Mouse (Mus musculus): Measurements from ENCODE around the gene Uvrag. TPM values are rescaled to one million over a fixed set of nuclear protein-coding genes. Genes with fewer than 3 reads are reported as not detected.

The Uvrag gene
- polyA plus RNA-seq, 1 experiment from 2014 or later = 18.2 TPM

DNA sequence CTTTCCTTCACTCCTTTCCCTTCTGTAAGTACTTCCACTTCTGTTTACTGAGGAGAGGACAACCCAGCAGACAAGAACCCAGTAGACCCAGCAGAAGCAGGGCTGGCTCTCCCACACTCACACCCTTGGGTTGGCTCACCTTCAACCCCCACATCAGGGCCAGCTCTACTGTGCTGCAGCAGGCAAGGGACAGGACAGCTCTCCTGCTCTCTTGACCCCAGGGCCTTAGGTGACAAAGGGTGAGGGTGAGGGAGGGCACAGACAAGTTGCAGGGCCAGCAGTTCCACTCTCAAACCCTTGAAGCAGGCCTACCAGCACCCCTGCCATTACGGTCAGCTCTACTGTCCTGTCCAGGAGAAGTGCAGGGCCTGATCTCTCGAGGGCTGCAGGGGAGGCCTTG, 155.0 kb downstream of the Uvrag start:
- no peak overlapping the region for H3K27ac ChIP-seq (replicated peaks; ENCODE audit: low read depth, low read length)
- H3K9me3 ChIP-seq (ENCODE audit: control insufficient read depth, low read length) = no peaks in the 10 kb centered on the region
- WGBS = 49% methylated on average over 2 of the region's 2 CpGs
- H3K9ac ChIP-seq (ENCODE audit: low read depth, low read length) = no peak overlapping the region
- H3K36me3 ChIP-seq (ENCODE audit: control insufficient read depth, insufficient read depth, low read length) = 0 out of 2 replicates have a peak, but pooled peaks cover 4% of the 10 kb centered on the region
- ATAC-seq (ENCODE audit: low read depth) = no peak
- peaks cover 19% of the 10 kb centered on the region for H3K4me1 ChIP-seq (ENCODE audit: control insufficient read depth, insufficient read depth, low read length)
- DNase-seq (ENCODE audit: low spot score) = no peak
- H3K4me2 ChIP-seq (ENCODE audit: low read depth, low read length) = no peak overlapping the region
- no peak overlapping the region for H3K4me3 ChIP-seq (ENCODE audit: low read depth, low read length)
- no peaks in the 10 kb centered on the region for H3K27me3 ChIP-seq (replicated peaks; ENCODE audit: control insufficient read depth, insufficient read depth, low read length)

DNA sequence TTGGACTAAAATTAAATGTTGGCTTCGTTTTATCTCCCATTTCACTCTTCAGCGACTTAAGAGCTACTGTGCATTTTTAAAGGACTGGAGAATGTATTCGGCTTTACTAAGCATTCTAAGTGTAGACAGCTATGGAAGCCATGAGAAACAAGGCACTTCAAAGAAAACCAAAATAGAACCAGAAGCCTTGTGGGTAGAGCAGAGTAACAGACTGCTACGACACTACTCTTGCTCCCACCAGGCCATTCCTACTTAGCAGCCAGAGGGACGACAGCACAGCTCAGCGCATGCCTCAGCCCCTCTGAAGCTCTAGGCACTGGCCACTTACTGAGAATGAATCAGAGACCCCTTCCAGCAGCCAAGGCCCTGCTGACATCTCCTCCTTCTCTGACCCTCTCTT, 155.5 kb downstream of the Uvrag start:
- DNase-seq (ENCODE audit: low spot score) (no peak), ATAC-seq (ENCODE audit: low read depth) (no peak)
- no peaks in the 10 kb centered on the region for H3K27me3 ChIP-seq (replicated peaks; ENCODE audit: control insufficient read depth, insufficient read depth, low read length)
- H3K4me1 ChIP-seq (ENCODE audit: control insufficient read depth, insufficient read depth, low read length) = peaks cover 19% of the 10 kb centered on the region
- H3K4me2 ChIP-seq (ENCODE audit: low read depth, low read length) = no peak overlapping the region
- no peak overlapping the region for H3K9ac ChIP-seq (ENCODE audit: low read depth, low read length)
- H3K27ac ChIP-seq (replicated peaks; ENCODE audit: low read depth, low read length) = no peak overlapping the region
- H3K36me3 ChIP-seq (ENCODE audit: control insufficient read depth, insufficient read depth, low read length) = 0 out of 2 replicates have a peak, but pooled peaks cover 4% of the 10 kb centered on the region
- WGBS = 63% methylated on average over 6 of the region's 6 CpGs
- no peaks in the 10 kb centered on the region for H3K9me3 ChIP-seq (ENCODE audit: control insufficient read depth, low read length)
- H3K4me3 ChIP-seq (ENCODE audit: low read depth, low read length) = no peak overlapping the region

GRCm38 (mm10) chr7:98984319-98984718, 156.6 kb downstream of the Uvrag start:
- no peak overlapping the region for H3K4me2 ChIP-seq (ENCODE audit: low read depth, low read length)
- H3K9ac ChIP-seq (ENCODE audit: low read depth, low read length) = no peak overlapping the region
- WGBS = 37% methylated on average over 7 of the region's 7 CpGs
- H3K27me3 ChIP-seq (replicated peaks; ENCODE audit: control insufficient read depth, insufficient read depth, low read length) = no peaks in the 10 kb centered on the region
- H3K9me3 ChIP-seq (ENCODE audit: control insufficient read depth, low read length) = no peaks in the 10 kb centered on the region
- no peak overlapping the region; the same call in 1 of the 2 replicates for H3K27ac ChIP-seq (replicated peaks; ENCODE audit: low read depth, low read length)
- H3K4me3 ChIP-seq (ENCODE audit: low read depth, low read length) = no peak overlapping the region
- DNase-seq (ENCODE audit: low spot score) = no peak
- H3K4me1 ChIP-seq (ENCODE audit: control insufficient read depth, insufficient read depth, low read length) = peaks cover 19% of the 10 kb centered on the region
- ATAC-seq (ENCODE audit: low read depth) = no peak
- H3K36me3 ChIP-seq (ENCODE audit: control insufficient read depth, insufficient read depth, low read length) = 0 out of 2 replicates have a peak, but pooled peaks cover 4% of the 10 kb centered on the region

GRCm38 (mm10) chr7:98983058-98983457, 157.9 kb downstream of the Uvrag start:
- peaks cover 19% of the 10 kb centered on the region for H3K4me1 ChIP-seq (ENCODE audit: control insufficient read depth, insufficient read depth, low read length)
- H3K27me3 ChIP-seq (replicated peaks; ENCODE audit: control insufficient read depth, insufficient read depth, low read length) = no peaks in the 10 kb centered on the region
- no peak overlapping the region for H3K4me2 ChIP-seq (ENCODE audit: low read depth, low read length)
- no peak overlapping the region for H3K4me3 ChIP-seq (ENCODE audit: low read depth, low read length)
- H3K27ac ChIP-seq (replicated peaks; ENCODE audit: low read depth, low read length) = no peak overlapping the region
- no peaks in the 10 kb centered on the region for H3K9me3 ChIP-seq (ENCODE audit: control insufficient read depth, low read length)
- H3K36me3 ChIP-seq (ENCODE audit: control insufficient read depth, insufficient read depth, low read length) = 0 out of 2 replicates have a peak, but pooled peaks cover 4% of the 10 kb centered on the region
- no peak for DNase-seq (ENCODE audit: low spot score)
- 44% methylated on average over 12 of the region's 12 CpGs for WGBS
- peak; percentile 30; the same call in 1 of the 2 replicates for ATAC-seq (ENCODE audit: low read depth)
- H3K9ac ChIP-seq (ENCODE audit: low read depth, low read length) = no peak overlapping the region

- H3K27me3 ChIP-seq (replicated peaks; ENCODE audit: control insufficient read depth, insufficient read depth, low read length) = no peaks in the 10 kb centered on the region
- no peak for ATAC-seq (ENCODE audit: low read depth)
- peaks cover 19% of the 10 kb centered on the region for H3K4me1 ChIP-seq (ENCODE audit: control insufficient read depth, insufficient read depth, low read length)
- no peaks in the 10 kb centered on the region for H3K9me3 ChIP-seq (ENCODE audit: control insufficient read depth, low read length)
- H3K27ac ChIP-seq (replicated peaks; ENCODE audit: low read depth, low read length) = no peak overlapping the region
- H3K36me3 ChIP-seq (ENCODE audit: control insufficient read depth, insufficient read depth, low read length) = no peaks in the 10 kb centered on the region
- no peak overlapping the region for H3K4me2 ChIP-seq (ENCODE audit: low read depth, low read length)
- WGBS = 79% methylated on average over 6 of the region's 6 CpGs
- no peak overlapping the region for H3K4me3 ChIP-seq (ENCODE audit: low read depth, low read length)
- H3K9ac ChIP-seq (ENCODE audit: low read depth, low read length) = no peak overlapping the region
- DNase-seq (ENCODE audit: low spot score) = no peak
Measured at GRCm38 (mm10) chr7:98981423-98981822, 159.5 kb downstream of the Uvrag start.

GRCm38 (mm10) chr7:98976839-98977457, 164.0 kb downstream of the Uvrag start:
- H3K4me2 ChIP-seq (ENCODE audit: low read depth, low read length) = no peak overlapping the region
- 61% methylated on average over 12 of the region's 12 CpGs for WGBS
- no peak for ATAC-seq (ENCODE audit: low read depth)

DNA sequence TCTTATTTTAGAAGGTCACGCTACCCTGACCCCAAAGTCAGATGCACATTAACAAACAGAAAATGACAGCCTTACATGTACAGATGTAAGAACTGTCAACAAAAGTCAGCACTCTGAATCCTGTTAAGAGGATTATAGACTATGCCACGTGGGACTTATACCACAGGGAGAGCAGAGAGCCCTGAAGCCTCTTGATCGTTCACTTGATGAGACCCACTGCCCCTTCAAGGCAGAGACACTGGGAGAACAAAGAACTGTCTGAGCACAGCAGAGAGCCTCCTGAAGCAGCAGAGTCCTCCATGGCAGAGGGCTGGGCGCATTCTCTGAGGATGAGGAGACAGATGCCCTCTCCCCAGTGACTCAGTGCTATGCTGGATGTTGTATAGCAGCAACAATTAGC, 166.4 kb downstream of the Uvrag start:
- no peak overlapping the region for H3K4me2 ChIP-seq (ENCODE audit: low read depth, low read length)
- no peaks in the 10 kb centered on the region for H3K27me3 ChIP-seq (replicated peaks; ENCODE audit: control insufficient read depth, insufficient read depth, low read length)
- no peaks in the 10 kb centered on the region for H3K4me1 ChIP-seq (ENCODE audit: control insufficient read depth, insufficient read depth, low read length)
- WGBS = 40% methylated on average over 4 of the region's 4 CpGs
- no peak overlapping the region for H3K9ac ChIP-seq (ENCODE audit: low read depth, low read length)
- ATAC-seq (ENCODE audit: low read depth) = no peak
- no peak for DNase-seq (ENCODE audit: low spot score)
- H3K36me3 ChIP-seq (ENCODE audit: control insufficient read depth, insufficient read depth, low read length) = no peaks in the 10 kb centered on the region
- no peaks in the 10 kb centered on the region for H3K9me3 ChIP-seq (ENCODE audit: control insufficient read depth, low read length)
- no peak overlapping the region for H3K27ac ChIP-seq (replicated peaks; ENCODE audit: low read depth, low read length)
- no peak overlapping the region for H3K4me3 ChIP-seq (ENCODE audit: low read depth, low read length)

More at GRCm38 (mm10) chr7:98976839-98977457, 164.0 kb downstream of the Uvrag start:
- Histone ChIP-seq H3K4me1 (ENCODE audit: control insufficient read depth, insufficient read depth, low read length) (no peaks in the 10 kb centered on the region), H3K27me3 (replicated peaks; ENCODE audit: control insufficient read depth, insufficient read depth, low read length) (no peaks in the 10 kb centered on the region), H3K9me3 (ENCODE audit: control insufficient read depth, low read length) (no peaks in the 10 kb centered on the region), H3K27ac (replicated peaks; ENCODE audit: low read depth, low read length) (no peak overlapping the region), H3K36me3 (ENCODE audit: control insufficient read depth, insufficient read depth, low read length) (no peaks in the 10 kb centered on the region), H3K4me3 (ENCODE audit: low read depth, low read length) (no peak overlapping the region), H3K9ac (ENCODE audit: low read depth, low read length) (no peak overlapping the region)
- no peak for DNase-seq (ENCODE audit: low spot score)

DNA sequence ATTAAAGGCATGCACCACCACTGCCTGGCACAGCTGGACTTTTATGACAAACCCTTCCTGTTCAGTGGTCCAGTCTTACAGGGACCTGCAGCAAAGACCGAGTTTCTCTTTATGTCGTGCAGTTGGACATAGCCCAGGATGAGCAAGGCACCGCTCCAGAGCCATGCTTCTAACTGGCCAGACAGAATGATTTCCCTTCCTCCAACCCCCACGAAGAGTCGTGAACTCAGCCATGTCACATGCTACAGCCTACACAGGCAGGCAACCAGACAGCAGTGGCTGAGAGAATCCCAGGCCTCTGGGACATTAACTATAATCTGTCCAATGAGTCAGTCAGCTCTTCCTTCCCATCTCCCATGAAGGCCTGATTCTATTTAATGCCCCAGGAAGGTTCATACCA, 170.2 kb downstream of the Uvrag start:
- no peak overlapping the region for H3K27ac ChIP-seq (replicated peaks; ENCODE audit: low read depth, low read length)
- H3K4me2 ChIP-seq (ENCODE audit: low read depth, low read length) = no peak overlapping the region
- no peaks in the 10 kb centered on the region for H3K9me3 ChIP-seq (ENCODE audit: control insufficient read depth, low read length)
- H3K9ac ChIP-seq (ENCODE audit: low read depth, low read length) = no peak overlapping the region
- ATAC-seq (ENCODE audit: low read depth) = no peak
- H3K4me3 ChIP-seq (ENCODE audit: low read depth, low read length) = no peak overlapping the region
- WGBS = 71% methylated on average over 5 of the region's 5 CpGs
- no peaks in the 10 kb centered on the region for H3K27me3 ChIP-seq (replicated peaks; ENCODE audit: control insufficient read depth, insufficient read depth, low read length)
- DNase-seq (ENCODE audit: low spot score) = no peak
- no peaks in the 10 kb centered on the region for H3K36me3 ChIP-seq (ENCODE audit: control insufficient read depth, insufficient read depth, low read length)
- H3K4me1 ChIP-seq (ENCODE audit: control insufficient read depth, insufficient read depth, low read length) = peaks cover 13% of the 10 kb centered on the region

DNA sequence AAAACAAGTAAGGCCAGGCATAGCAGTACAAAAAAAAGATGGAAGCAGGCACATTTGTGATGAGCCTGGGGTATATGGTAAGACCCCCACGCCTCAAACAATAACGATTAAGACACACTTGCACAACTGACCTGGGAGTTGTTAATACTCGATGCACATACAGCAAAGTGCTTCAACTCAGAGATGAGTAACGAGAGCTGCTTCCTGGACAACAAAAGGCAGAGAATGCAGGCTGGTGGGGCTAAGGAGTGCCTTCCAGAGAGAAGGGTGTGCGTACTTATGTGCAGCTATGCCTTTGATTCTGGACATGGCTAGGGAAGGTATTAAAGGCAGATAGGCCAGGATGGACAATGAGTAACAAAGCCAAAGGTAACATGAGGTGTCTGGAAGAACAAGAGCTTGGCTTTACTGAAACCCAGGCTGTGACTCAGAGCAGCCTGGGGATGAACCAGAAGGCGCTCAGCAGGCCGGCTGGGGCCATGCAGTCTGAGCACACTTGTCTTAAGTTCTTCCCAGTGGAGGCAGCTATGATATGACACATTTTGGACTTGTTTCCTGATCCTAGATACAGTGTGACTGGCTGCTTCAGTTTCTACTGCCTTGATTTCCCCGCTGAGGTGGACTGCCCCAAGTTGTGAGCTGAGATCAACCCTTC, 172.1 kb downstream of the Uvrag start:
- Histone ChIP-seq H3K9ac (ENCODE audit: low read depth, low read length) (no peak overlapping the region), H3K4me3 (ENCODE audit: low read depth, low read length) (no peak overlapping the region), H3K27ac (replicated peaks; ENCODE audit: low read depth, low read length) (no peak overlapping the region), H3K4me2 (ENCODE audit: low read depth, low read length) (no peak overlapping the region), H3K4me1 (ENCODE audit: control insufficient read depth, insufficient read depth, low read length) (peaks cover 13% of the 10 kb centered on the region), H3K27me3 (replicated peaks; ENCODE audit: control insufficient read depth, insufficient read depth, low read length) (no peaks in the 10 kb centered on the region), H3K36me3 (ENCODE audit: control insufficient read depth, insufficient read depth, low read length) (no peaks in the 10 kb centered on the region), H3K9me3 (ENCODE audit: control insufficient read depth, low read length) (no peaks in the 10 kb centered on the region)
- ATAC-seq (ENCODE audit: low read depth) = no peak
- no peak for DNase-seq (ENCODE audit: low spot score)
- 75% methylated on average over 8 of the region's 8 CpGs for WGBS
